Mouse (Mus musculus): Measurements from ENCODE around the gene Zkscan7.
"Not testable (repeated sequence)": the region's sequence is repeated elsewhere in the genome, so short reads cannot be mapped to it uniquely, and the experiment has no call there.

Zkscan7 gene

DNA sequence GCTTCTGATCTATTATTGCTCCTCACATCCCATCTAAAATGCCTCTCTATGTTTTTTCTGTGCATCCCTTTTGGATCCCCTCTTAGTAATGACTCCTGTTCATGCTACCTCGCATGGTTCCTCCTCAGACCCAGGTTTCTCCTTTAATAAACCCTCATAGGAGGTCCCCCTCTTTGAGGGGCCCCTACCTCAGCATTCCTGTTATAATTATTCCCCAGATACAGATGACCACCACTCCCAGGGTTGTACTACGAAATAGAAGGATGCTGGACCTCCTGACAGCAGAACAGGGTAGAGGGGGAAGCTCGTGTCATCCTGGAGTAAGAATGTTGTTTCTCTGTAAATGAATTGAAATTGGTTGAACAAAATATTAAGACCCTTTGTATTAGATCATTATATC, at the start of gene Zkscan7:
TSS of gene Zkscan7 (plus strand) at position 301 of the 400 bp plus-strand sequence.
- no peak for DNase-seq (ENCODE audit: low spot score)

DNA sequence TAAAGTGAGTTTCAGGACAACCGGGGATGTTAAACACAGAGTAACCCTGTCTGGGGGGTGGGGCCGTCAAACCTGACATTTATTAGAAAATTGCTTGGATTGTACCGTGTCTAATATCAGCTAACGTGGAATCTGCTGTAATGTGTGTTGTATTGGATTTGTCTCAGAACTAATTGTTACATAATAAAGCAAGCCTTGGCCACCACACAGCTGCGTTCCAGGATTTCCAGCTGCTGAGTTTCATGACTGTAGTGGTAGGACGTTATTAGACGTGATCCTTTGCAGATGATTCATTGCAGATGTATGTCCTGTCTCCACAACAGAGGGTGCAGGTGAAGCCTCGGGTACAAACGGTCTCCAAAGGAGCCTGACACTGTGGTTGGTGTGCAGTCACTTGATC, 49.4 kb upstream of the Zkscan7 start:
- no peak for DNase-seq (ENCODE audit: low spot score)

- no peak for DNase-seq (ENCODE audit: low spot score)
Observed at GRCm38 (mm10) chr9:122836790-122837189, 48.7 kb upstream of the Zkscan7 start.

DNA sequence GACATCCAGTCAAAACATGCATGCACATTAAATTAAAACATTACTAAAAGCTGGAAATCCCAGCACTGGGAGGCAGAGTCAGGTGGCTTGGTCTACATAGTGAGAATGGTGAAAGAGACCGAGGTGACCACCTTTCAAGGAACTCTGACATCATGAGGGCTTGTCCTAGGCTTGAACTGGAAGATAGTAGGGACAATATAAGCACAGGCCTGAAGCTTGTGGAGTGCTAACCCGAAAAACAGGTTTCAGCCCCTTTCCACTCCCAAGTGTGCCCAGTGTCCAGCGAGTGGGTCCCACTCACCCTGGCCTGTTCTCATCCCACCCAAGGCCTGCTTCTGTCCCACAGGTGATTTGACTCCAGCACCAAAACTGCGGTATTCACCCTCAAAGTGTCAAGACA, 48.3 kb upstream of the Zkscan7 start:
- no peak for DNase-seq (ENCODE audit: low spot score)

DNA sequence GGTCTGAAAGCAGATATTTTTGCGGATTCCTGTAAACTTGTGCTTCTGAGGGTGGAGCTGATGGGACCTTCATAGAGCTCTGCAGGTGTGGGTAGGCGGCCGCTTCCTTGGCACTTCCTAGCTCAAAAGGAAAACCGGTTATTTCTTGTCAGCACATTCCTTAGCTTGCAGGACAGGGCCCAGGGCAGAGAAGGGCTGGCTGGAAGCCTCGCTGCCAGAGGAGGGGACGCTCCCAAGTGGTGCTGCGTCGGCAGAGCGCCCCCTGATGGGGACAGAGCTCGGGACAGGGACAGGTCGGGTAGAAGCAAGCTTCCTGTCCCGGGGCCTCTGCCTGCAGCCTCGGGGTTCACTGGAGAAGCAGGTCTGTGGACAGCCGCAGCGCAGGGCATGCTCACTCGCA, 47.8 kb upstream of the Zkscan7 start:
- peak; percentile 62 for DNase-seq (ENCODE audit: low spot score)

- DNase-seq (ENCODE audit: low spot score) = no peak
Observed at GRCm38 (mm10) chr9:122843760-122844159, 41.7 kb upstream of the Zkscan7 start, which contains the start of gene Gm35549. Gm35549 (minus strand) TSS chr9:122844035.

- no peak for DNase-seq (ENCODE audit: low spot score)
Observed at GRCm38 (mm10) chr9:122845621-122846020, 39.9 kb upstream of the Zkscan7 start.

DNA sequence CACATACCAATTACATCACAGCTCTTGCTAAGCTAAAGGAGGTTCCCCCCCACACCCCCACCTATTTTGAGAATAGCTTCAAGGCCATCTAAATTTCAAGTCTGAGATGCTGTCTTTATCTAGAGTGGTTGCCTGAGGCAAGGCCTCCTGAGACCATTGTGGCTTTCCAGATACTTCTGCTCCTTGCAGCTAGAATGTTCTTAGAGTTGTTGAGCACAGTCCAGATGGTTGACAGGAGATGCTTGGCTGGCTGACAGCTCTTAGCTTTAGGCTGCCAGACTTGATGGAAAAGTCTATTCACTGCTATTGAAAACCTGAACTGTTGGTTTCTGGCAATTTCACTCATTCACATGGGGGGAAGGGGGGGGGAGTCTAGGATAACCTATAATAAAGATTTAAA, 39.3 kb upstream of the Zkscan7 start:
- DNase-seq (ENCODE audit: low spot score) = no peak

GRCm38 (mm10) chr9:122847811-122848311, 37.6 kb upstream of the Zkscan7 start:
- not testable (repeated sequence) for DNase-seq (ENCODE audit: low spot score)

- no peak for DNase-seq (ENCODE audit: low spot score)
Observed at GRCm38 (mm10) chr9:122854526-122854925, 31.0 kb upstream of the Zkscan7 start.

- DNase-seq (ENCODE audit: low spot score) = not testable (repeated sequence)
Observed at GRCm38 (mm10) chr9:122855141-122855540, 30.3 kb upstream of the Zkscan7 start.

DNA sequence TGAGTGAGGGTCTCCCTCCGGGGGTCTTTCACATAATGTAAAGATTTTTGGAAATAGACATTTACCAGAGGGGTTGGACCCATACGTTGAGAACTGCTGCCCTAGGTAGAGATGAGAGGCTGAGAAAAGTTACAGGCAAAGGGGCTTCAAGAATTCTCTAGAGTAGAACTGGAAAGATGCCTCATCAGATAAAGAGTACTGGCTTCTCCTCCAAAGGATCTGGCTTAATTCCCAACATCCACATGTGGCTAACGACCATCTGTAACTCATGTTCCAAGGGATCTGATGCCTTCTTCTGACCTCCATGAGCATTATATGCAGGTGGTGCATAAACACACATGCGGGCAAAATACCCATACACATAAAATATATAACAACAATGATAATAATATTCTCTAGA, 29.9 kb upstream of the Zkscan7 start:
- no peak for DNase-seq (ENCODE audit: low spot score)

- DNase-seq (ENCODE audit: low spot score) = no peak
Observed at GRCm38 (mm10) chr9:122856716-122857115, 28.8 kb upstream of the Zkscan7 start.

- DNase-seq (ENCODE audit: low spot score) = no peak
Observed at GRCm38 (mm10) chr9:122860752-122861151, 24.7 kb upstream of the Zkscan7 start.

- no peak for DNase-seq (ENCODE audit: low spot score)
Observed at GRCm38 (mm10) chr9:122863731-122864130, 21.8 kb upstream of the Zkscan7 start.

DNA sequence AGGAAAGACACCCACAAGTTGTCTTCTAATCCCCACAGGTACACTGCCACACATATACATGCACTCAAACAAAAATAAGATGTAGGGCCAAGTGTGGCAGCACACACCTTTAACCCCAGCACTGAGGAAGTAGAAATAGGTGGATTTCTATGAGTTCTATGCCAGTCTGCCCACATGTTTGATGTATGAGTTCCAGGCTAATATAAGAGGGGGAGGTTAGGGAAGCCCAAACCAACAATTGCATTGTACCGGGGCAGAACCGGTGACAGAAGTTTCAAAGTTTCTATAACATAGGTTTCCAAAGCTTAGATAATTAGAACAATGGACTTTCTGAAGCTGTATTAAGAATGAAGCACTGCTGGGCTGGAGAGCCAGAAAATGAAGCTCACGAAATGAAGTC, 20.6 kb upstream of the Zkscan7 start:
- DNase-seq (ENCODE audit: low spot score) = no peak

- peak; percentile 89 for DNase-seq (ENCODE audit: low spot score)
Observed at GRCm38 (mm10) chr9:122865697-122866166, 19.8 kb upstream of the Zkscan7 start, which contains the start of gene Zfp445. Zfp445 (minus strand) TSS chr9:122866006.

DNA sequence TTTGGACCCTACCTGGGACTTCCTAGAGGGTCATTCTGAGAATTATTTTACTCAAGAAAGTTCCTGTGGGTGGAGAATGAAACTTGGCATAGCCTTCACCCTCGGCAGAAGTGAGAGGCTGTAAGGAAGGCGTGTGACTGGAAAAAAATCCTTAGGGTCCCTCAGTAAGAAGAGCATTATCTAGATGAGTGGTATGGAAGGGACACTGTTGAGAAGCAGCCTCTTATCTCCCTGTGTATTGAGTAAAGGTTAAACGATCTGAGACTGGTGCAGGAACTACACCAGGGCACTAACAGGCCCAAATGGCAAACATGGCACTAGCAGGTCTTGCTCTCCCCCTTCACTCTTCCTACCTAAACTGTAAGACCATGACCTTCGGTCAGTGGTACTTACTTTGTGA, 19.3 kb upstream of the Zkscan7 start:
- DNase-seq (ENCODE audit: low spot score) = no peak

DNA sequence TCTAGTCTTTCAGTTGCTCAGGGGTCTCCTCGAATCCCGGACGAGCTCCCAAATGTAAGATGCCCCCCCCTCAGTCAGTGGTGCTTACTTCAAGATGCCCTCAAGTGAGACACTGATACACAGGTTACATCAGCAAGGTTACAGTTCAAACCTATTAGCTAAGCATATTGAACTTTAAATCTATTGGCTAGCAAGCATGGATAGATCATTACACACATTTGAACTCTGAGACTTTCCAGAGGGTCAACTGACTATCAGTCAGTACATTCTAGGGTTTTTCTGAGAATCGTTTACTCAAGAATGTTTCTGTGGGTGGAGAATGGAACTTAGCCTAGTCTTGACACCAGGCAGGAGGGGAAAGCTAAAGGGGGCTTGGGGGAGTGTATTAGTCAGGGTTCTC, 12.9 kb upstream of the Zkscan7 start:
- DNase-seq (ENCODE audit: low spot score) = no peak

DNA sequence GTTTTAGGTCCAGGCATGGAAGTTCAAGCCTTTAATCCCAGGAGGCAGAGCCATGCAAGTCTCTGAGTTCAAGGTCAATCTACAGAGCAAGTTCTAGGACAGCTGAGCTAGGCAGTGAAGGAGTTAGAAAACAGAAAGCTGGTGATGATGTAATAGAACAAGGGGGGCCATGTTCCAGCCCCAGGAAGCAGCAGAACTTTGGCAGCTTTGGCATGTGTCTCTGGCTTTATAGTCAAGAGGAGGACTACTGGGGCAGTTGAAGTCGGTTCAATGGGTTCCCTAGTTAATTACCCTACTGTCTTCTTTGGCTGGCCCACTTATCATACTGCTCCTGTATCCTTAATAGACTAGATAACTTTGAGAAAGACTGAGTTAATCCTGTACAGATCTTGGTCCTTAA, 10.8 kb upstream of the Zkscan7 start:
- DNase-seq (ENCODE audit: low spot score) = no peak

- no peak for DNase-seq (ENCODE audit: low spot score)
Observed at GRCm38 (mm10) chr9:122875145-122875544, 10.3 kb upstream of the Zkscan7 start.

GRCm38 (mm10) chr9:122886372-122887179, 1.1 kb downstream of the Zkscan7 start:
- DNase-seq (ENCODE audit: low spot score) = peak; percentile 67

DNA sequence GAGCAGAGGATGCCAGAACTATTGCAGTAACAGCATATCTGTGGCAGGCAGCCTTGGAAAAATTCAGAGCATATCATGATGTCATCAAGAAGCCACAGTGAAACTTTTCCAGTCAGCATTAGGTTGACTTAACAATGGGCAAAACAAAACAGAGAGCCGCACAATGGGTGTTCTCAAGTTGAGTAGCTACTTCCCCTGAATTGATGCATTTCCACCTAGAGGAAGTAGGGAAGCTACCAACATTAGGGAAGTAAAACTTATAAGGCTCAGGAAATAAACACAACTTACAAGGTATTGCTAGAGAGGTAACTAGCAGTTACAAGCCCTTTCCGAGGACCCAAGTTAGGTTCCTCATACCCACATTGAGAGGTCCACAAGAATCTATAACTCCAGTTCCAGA, 15.6 kb downstream of the Zkscan7 start:
- no peak for DNase-seq (ENCODE audit: low spot score)
